Mouse (Mus musculus) left cerebral cortex, adult 2 months (tissue): ENCODE results near the gene Cep57l1. TPM values are rescaled to one million over a fixed set of nuclear protein-coding genes. Genes with fewer than 3 reads are reported as not detected.

Experiments used
- DNase-seq, 2 experiments: peaks; one replicate each; pipeline ENCODE4 v3.0.0; 2021 to 2022; ENCODE audit warnings: low spot score in 2 of 2, mixed read lengths in 1 of 2; ENCODE audit errors: extremely low spot score in 1 of 2
- H3K27ac ChIP-seq: fragments of 200-600 bp; 2 replicates; pipeline ENCODE4 v1.8.1; 2022
- H3K4me3 ChIP-seq: fragments of 200-600 bp; 2 replicates; pipeline ENCODE4 v1.8.1; 2022
- CTCF ChIP-seq: fragments of 200-600 bp; IDR thresholded peaks from 2 replicates; pipeline ENCODE4 v1.8.1; 2022; ENCODE audit warnings: antibody characterized with exemption, mild to moderate bottlenecking, moderate library complexity
- intact Hi-C: fragments of 180-260 bp; cut with DNase I; formaldehyde crosslinking; loops from one replicate; pipeline ENCODE4 v1.15.1; 2025
- long read RNA-seq, 2 experiments: library from polyadenylated mRNA; stranded (forward); transcript quantifications; one replicate each; pipeline ENCODE4 v2.0.0; 2021; ENCODE audit warnings: borderline mapping rate in 2 of 2
- total RNA-seq, 2 experiments: library from RNA; stranded (reverse); gene quantifications; 2 replicates each; pipeline ENCODE4 v1.2.3; 2021

Gene Cep57l1
- 1 to 10 TPM; 5.3 to 7.5 TPM for total RNA-seq
- long read RNA-seq, experiment 1, partial matches to known transcripts, result 3 of 6 reads
- long read RNA-seq, experiment 1, other reads (novel, unspliced or antisense), result 2 of 6 reads
- long read RNA-seq, experiment 2, partial matches to known transcripts, result 1 of 4 reads
- long read RNA-seq, experiment 2, other reads (novel, unspliced or antisense), result 2 of 4 reads

- TF ChIP-seq CTCF, result peak; percentile 20
- DNase-seq, result peak; percentile 92
- Histone ChIP-seq H3K27ac (peak within 1 kb of the TSS; percentile 96), H3K4me3 (peak within 1 kb of the TSS; percentile 87)
- intact Hi-C loops, result loop anchor here (1.0 to 10.0 kb wide), 3 partner anchors 288 to 955 kb away; partner anchors contain the start of gene Sec63
Observed at GRCm38 (mm10) chr10:41809771-41810563, at the start of gene Cep57l1, which contains the start of gene Sesn1. Gene Cep57l1, minus strand, starts transcription at chr10:41809871. Gene Sesn1, plus strand, starts transcription at chr10:41809935.

DNA sequence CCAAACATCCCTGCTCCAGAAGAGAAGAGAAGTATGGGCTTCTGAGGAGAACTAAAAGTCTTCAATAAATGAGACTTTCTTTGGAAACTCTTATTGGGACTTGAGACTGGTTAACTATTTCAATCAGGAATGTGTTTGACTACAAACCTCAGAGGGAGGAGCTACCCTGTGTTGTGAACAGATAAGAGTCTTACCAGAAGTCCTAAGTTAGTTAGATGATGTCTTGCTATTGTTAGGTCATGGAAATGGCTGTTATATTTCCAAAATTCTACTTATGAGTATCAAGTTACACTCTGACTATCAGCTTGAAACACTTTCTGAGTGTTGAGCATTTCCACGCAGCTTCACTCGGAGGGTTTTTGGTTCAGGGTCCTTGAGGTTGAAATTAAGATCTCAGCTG, 39.0 kb upstream of the Cep57l1 start:
- no peak for TF ChIP-seq CTCF
- intact Hi-C loops, result no loop called here

DNA sequence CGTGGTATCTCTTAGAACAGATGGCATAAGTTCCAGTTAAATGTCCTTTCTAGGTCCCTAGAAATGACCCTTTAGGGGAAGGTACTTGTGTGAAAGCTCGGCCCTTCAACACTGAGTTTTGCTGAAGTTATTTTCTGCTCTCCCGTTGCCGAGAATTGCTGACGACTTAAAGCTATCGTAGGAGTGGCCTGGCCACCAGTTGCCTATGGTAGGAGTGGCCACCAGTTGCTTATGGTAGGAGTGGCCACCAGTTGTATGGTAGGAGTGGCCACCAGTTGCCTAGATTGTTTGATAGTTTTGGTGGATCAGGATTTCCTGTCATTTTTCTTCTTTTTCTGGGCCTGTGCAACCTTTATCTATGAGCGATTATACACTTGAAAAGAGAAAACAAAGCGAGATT, 38.1 kb upstream of the Cep57l1 start:
- no peak overlapping the region for H3K27ac ChIP-seq
- H3K4me3 ChIP-seq, result no peak overlapping the region
- DNase-seq, result no peak
- intact Hi-C loops, result no loop called here
- no peak for TF ChIP-seq CTCF

More for the DNA sequence above, 39.0 kb upstream of the Cep57l1 start:
- no peak for DNase-seq
- no peak overlapping the region for H3K27ac ChIP-seq
- H3K4me3 ChIP-seq, result no peak overlapping the region

- DNase-seq, result no peak
- intact Hi-C loops, result no loop called here
- no peak for TF ChIP-seq CTCF
Observed at GRCm38 (mm10) chr10:41838911-41839310, 29.2 kb upstream of the Cep57l1 start.

GRCm38 (mm10) chr10:41834131-41834530, 24.5 kb upstream of the Cep57l1 start:
- no peak overlapping the region for H3K27ac ChIP-seq
- no peak; the same call in 1 of the 2 replicates for TF ChIP-seq CTCF
- intact Hi-C loops, result loop anchor here (5.0 kb wide), 2 partner anchors 148 to 443 kb away; partner anchors contain the start of gene Foxo3
- peak in 1 of 2 experiments; percentile 8 for DNase-seq
- no peak overlapping the region for H3K4me3 ChIP-seq

More at GRCm38 (mm10) chr10:41838911-41839310, 29.2 kb upstream of the Cep57l1 start:
- H3K4me3 ChIP-seq, result no peak overlapping the region
- no peak overlapping the region for H3K27ac ChIP-seq

GRCm38 (mm10) chr10:41832191-41832590, 22.5 kb upstream of the Cep57l1 start:
- Histone ChIP-seq H3K27ac (no peak overlapping the region), H3K4me3 (no peak overlapping the region)
- no peak for DNase-seq
- no peak for TF ChIP-seq CTCF
- intact Hi-C loops, result loop anchor here (5.0 kb wide), 2 partner anchors 150 to 445 kb away; partner anchors contain the start of gene Foxo3

DNA sequence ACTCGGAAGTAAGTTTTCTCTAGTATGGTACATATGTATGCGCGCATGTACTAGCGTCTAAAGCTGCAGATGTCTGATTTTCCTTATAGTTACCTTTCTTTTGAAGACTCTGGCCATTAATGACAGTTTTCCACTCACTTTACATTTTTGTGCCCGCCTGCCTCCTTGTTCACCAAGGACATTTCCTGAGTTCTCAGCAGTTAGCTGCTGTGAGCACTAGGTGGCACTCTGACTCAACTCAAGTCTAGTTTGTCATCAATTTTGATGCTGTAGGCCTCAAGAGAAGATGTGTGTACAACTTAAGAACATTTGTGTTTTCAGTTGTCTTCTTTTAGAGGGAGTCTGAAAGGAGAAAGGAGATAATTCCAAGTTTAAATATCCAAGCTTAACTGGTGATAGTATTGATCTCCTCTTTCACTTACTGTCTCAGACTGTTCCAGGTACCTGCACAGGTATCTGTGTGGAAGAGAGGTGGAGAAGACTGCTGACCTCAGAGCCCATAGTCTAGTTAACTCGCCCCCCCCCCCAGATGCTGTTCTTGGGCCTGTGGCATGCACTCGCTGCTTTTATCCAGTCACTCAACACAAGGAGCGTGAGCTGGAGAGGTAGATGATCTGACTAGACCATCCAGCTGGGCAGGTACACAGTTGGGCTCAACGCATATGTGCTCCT, 21.3 kb upstream of the Cep57l1 start:
- H3K27ac ChIP-seq, result no peak overlapping the region
- intact Hi-C loops, result loop anchor here (2.0 to 5.0 kb wide), 5 partner anchors 58 to 466 kb away; partner anchors contain the start of gene Foxo3
- DNase-seq, result peak; percentile 57 to 73
- peak; percentile 96 for TF ChIP-seq CTCF
- no peak overlapping the region for H3K4me3 ChIP-seq

- no peak overlapping the region for H3K27ac ChIP-seq
- no peak overlapping the region for H3K4me3 ChIP-seq
- DNase-seq, result no peak
- TF ChIP-seq CTCF, result no peak
- intact Hi-C loops, result loop anchor here (2.0 to 5.0 kb wide), 5 partner anchors 58 to 466 kb away; partner anchors contain the start of gene Foxo3
Observed at GRCm38 (mm10) chr10:41830445-41830844, 20.8 kb upstream of the Cep57l1 start.

GRCm38 (mm10) chr10:41829980-41830379, 20.3 kb upstream of the Cep57l1 start:
- no peak overlapping the region for H3K4me3 ChIP-seq
- no peak for DNase-seq
- no peak overlapping the region for H3K27ac ChIP-seq
- intact Hi-C loops, result loop anchor here (2.0 to 5.0 kb wide), 5 partner anchors 59 to 467 kb away; partner anchors contain the start of gene Foxo3
- TF ChIP-seq CTCF, result no peak

DNA sequence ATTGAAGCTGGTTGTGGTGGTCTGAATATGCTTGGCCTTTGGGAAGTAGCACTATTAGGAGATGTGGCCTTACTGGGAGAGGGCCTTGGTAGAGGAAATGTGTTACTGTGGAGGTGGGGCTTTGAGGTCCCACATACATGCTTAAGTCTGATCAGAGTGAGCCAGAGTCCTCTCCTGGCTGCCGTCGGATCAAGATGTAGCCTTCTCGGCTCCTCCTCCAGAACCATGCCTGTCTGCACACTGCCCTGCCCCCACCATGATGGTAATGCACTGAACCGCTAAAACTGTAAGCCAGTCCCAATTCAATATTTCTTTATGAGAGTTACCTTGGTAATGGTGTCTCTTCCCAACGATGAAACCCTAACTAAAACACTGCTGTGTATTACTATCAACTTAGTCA, 19.5 kb upstream of the Cep57l1 start:
- no peak for DNase-seq
- H3K27ac ChIP-seq, result no peak overlapping the region
- intact Hi-C loops, result no loop called here
- H3K4me3 ChIP-seq, result no peak overlapping the region
- TF ChIP-seq CTCF, result no peak

GRCm38 (mm10) chr10:41827784-41828183, 18.1 kb upstream of the Cep57l1 start:
- no peak for TF ChIP-seq CTCF
- intact Hi-C loops, result no loop called here

More at GRCm38 (mm10) chr10:41827784-41828183, 18.1 kb upstream of the Cep57l1 start:
- no peak for DNase-seq
- H3K4me3 ChIP-seq, result no peak overlapping the region
- H3K27ac ChIP-seq, result no peak overlapping the region
